Mouse (Mus musculus): Measurements from ENCODE around the gene Atp6v0c. TPM values are rescaled to one million over a fixed set of nuclear protein-coding genes. Genes with fewer than 3 reads are reported as not detected.

The Atp6v0c gene
- polyA plus RNA-seq, 1 experiment from 2014 or later = 564 TPM

DNA sequence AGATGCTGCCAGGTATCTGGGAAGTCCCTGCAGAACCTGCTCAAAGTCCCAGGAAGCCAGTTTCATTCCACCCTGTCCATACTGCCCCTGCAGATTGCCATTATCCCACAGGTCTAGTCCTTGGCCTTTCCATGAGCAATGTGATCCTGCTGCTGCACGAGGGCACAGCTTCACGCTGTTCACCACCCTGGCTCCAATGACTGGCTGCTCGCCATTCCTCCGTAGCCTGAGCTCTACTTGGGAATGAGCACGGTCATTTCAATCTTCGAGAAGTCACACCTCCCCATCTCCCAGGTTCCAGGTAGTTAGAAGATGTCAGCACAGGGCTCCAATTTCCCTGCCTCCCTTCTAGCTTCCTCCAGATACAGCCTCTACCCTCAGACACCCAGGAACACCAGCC lies 12.4 kb downstream of the Atp6v0c start:
- H3K4me1 ChIP-seq (replicated peaks; ENCODE audit: control insufficient read depth, insufficient read depth, low read length) = peaks cover 4% of the 10 kb centered on the region; the same call in 1 of the 2 replicates
- no peak for DNase-seq (ENCODE audit: low spot score)
- H3K4me2 ChIP-seq (ENCODE audit: low read length) = no peak overlapping the region
- peaks cover 19% of the 10 kb centered on the region; the same call in 1 of the 2 replicates for H3K36me3 ChIP-seq (ENCODE audit: control insufficient read depth, insufficient read depth, low read length)
- H3K27ac ChIP-seq (ENCODE audit: low read depth) = no peak overlapping the region
- no peaks in the 10 kb centered on the region for H3K9me3 ChIP-seq (ENCODE audit: control insufficient read depth, low read length)
- no peak overlapping the region for H3K9ac ChIP-seq (ENCODE audit: low read length)
- no peaks in the 10 kb centered on the region for H3K27me3 ChIP-seq (replicated peaks; ENCODE audit: control insufficient read depth, insufficient read depth, low read length)
- 90% methylated on average over 6 of the region's 6 CpGs for WGBS
- ATAC-seq (replicated peaks; ENCODE audit: low FRiP score, low TSS enrichment, low read depth) = no peak
- H3K4me3 ChIP-seq (ENCODE audit: low read depth, low read length) = no peak overlapping the region

DNA sequence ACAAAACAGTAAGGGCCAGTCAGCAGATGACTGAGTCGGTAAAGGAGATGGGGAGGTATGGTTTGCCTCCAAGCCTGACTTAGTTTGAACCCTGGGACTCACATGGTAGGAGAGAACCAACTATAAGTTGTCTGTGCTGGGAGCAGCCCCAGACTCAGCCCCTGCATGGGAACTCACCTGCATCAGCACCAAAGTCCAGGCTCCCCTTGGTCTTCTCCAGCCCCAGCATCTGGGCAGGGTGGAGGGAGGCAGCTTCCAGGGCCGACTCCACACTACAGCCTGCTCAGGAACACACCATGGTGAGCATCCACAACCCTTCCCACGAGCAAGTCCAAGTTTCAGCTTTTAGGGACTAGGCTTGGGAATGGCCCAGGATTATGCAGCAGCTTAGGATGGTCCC lies 13.1 kb downstream of the Atp6v0c start:
- peaks cover 19% of the 10 kb centered on the region; the same call in 1 of the 2 replicates for H3K36me3 ChIP-seq (ENCODE audit: control insufficient read depth, insufficient read depth, low read length)
- no peak overlapping the region for H3K27ac ChIP-seq (ENCODE audit: low read depth)
- peaks cover 6% of the 10 kb centered on the region; the same call in 1 of the 2 replicates for H3K4me1 ChIP-seq (replicated peaks; ENCODE audit: control insufficient read depth, insufficient read depth, low read length)
- DNase-seq (ENCODE audit: low spot score) (no peak), ATAC-seq (replicated peaks; ENCODE audit: low FRiP score, low TSS enrichment, low read depth) (no peak)
- 87% methylated on average over 3 of the region's 3 CpGs for WGBS
- no peaks in the 10 kb centered on the region for H3K27me3 ChIP-seq (replicated peaks; ENCODE audit: control insufficient read depth, insufficient read depth, low read length)
- H3K9me3 ChIP-seq (ENCODE audit: control insufficient read depth, low read length) = no peaks in the 10 kb centered on the region
- no peak overlapping the region for H3K9ac ChIP-seq (ENCODE audit: low read length)
- H3K4me2 ChIP-seq (ENCODE audit: low read length) = no peak overlapping the region
- no peak overlapping the region for H3K4me3 ChIP-seq (ENCODE audit: low read depth, low read length)

DNA sequence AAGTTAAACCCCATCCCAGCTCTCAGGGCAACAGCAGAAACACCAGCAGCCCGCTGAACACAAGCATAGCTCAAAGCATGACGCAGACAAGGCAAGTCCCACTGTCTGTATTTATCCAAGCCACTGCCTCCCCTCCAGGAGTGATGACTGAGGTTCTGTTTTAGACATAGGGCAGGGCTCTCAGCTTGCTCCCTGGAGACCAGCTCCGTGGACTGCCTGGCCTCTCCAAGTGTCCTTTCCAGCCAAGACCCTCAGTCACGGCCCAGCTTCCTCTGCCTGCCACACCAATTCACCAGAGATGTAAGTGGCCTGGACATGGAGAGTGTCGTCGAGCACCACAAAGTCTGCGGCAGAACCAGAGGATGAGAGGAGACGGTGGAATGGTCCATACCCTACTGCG lies 13.8 kb downstream of the Atp6v0c start:
- no peaks in the 10 kb centered on the region for H3K27me3 ChIP-seq (replicated peaks; ENCODE audit: control insufficient read depth, insufficient read depth, low read length)
- no peak overlapping the region for H3K4me3 ChIP-seq (ENCODE audit: low read depth, low read length)
- no peak overlapping the region for H3K4me2 ChIP-seq (ENCODE audit: low read length)
- no peaks in the 10 kb centered on the region for H3K9me3 ChIP-seq (ENCODE audit: control insufficient read depth, low read length)
- H3K9ac ChIP-seq (ENCODE audit: low read length) = no peak overlapping the region
- peaks cover 6% of the 10 kb centered on the region; the same call in 1 of the 2 replicates for H3K4me1 ChIP-seq (replicated peaks; ENCODE audit: control insufficient read depth, insufficient read depth, low read length)
- no peak for DNase-seq (ENCODE audit: low spot score)
- no peak for ATAC-seq (replicated peaks; ENCODE audit: low FRiP score, low TSS enrichment, low read depth)
- H3K27ac ChIP-seq (ENCODE audit: low read depth) = no peak overlapping the region
- WGBS = 90% methylated on average over 9 of the region's 9 CpGs
- peaks cover 19% of the 10 kb centered on the region; the same call in 1 of the 2 replicates for H3K36me3 ChIP-seq (ENCODE audit: control insufficient read depth, insufficient read depth, low read length)

DNA sequence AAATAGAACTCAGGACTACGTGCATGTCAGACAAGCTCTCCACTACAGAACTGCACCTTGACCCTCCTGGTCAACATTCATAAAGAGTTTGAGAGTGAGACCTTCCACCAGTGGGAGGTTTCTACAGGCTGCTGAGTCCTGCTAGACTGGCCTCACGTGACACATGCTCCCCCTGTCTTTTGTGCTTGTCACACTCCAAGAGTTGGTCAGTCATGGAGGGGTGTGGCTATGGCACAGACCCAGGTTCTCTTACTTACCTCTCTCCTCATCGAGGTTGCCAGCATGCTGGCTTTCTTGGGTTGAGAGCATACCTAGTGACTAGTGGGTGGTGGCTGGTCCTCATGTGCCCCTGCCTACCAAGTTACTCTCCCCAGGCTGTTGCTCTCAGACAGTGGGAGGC lies 15.0 kb downstream of the Atp6v0c start:
- Histone ChIP-seq H3K27me3 (replicated peaks; ENCODE audit: control insufficient read depth, insufficient read depth, low read length) (no peaks in the 10 kb centered on the region), H3K4me3 (ENCODE audit: low read depth, low read length) (no peak overlapping the region), H3K9me3 (ENCODE audit: control insufficient read depth, low read length) (no peaks in the 10 kb centered on the region), H3K4me1 (replicated peaks; ENCODE audit: control insufficient read depth, insufficient read depth, low read length) (peaks cover 6% of the 10 kb centered on the region; the same call in 1 of the 2 replicates), H3K36me3 (ENCODE audit: control insufficient read depth, insufficient read depth, low read length) (peaks cover 19% of the 10 kb centered on the region; the same call in 1 of the 2 replicates), H3K27ac (ENCODE audit: low read depth) (no peak overlapping the region), H3K4me2 (ENCODE audit: low read length) (no peak overlapping the region), H3K9ac (ENCODE audit: low read length) (no peak overlapping the region)
- WGBS = 71% methylated on average over 3 of the region's 3 CpGs
- ATAC-seq (replicated peaks; ENCODE audit: low FRiP score, low TSS enrichment, low read depth) (no peak), DNase-seq (ENCODE audit: low spot score) (no peak)

DNA sequence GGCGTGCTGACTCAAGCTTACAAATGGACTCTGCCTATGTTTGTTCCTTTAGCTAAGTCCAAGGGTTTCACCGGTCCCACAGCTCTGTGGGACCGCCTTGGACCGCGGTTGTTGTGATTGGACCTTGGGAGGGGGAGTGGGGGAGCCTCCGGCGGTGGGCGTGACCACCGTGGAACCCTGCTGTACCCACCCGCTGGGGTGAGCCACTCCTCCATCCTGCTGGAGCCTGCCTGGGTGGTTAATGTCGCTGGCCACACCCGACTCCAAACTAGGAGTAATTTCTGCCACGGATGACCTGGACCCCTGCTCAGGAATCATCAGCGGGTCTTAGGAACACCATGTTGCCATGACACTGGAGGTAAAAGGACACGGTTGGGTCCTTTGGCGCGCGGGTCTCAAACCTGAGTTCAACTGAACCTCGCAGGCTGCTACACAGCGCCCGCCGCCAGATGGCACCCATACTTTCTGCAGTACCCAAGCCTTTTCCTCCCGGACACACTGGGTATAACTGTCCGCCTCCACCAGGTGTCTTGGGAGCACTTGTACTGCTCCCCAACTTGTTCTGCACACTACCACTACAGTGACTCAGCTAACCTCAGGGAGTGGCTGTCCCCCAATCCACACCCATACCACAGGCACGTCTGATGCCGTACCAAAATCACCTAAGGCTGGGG lies 17.5 kb downstream of the Atp6v0c start:
- ATAC-seq (replicated peaks; ENCODE audit: low FRiP score, low TSS enrichment, low read depth) (peak; percentile 90), DNase-seq (ENCODE audit: low spot score) (peak; percentile 89)
- Histone ChIP-seq H3K27ac (ENCODE audit: low read depth) (no peak overlapping the region), H3K4me1 (replicated peaks; ENCODE audit: control insufficient read depth, insufficient read depth, low read length) (peaks cover 6% of the 10 kb centered on the region; the same call in 1 of the 2 replicates), H3K9me3 (ENCODE audit: control insufficient read depth, low read length) (no peaks in the 10 kb centered on the region), H3K9ac (ENCODE audit: low read length) (peak overlapping the region; percentile 41), H3K4me3 (ENCODE audit: low read depth, low read length) (peak overlapping the region; percentile 38), H3K4me2 (ENCODE audit: low read length) (peak overlapping the region; percentile 79), H3K27me3 (replicated peaks; ENCODE audit: control insufficient read depth, insufficient read depth, low read length) (no peaks in the 10 kb centered on the region), H3K36me3 (ENCODE audit: control insufficient read depth, insufficient read depth, low read length) (0 out of 2 replicates have a peak, but pooled peaks cover 11% of the 10 kb centered on the region)
- 2% methylated on average over 26 of the region's 26 CpGs for WGBS

DNA sequence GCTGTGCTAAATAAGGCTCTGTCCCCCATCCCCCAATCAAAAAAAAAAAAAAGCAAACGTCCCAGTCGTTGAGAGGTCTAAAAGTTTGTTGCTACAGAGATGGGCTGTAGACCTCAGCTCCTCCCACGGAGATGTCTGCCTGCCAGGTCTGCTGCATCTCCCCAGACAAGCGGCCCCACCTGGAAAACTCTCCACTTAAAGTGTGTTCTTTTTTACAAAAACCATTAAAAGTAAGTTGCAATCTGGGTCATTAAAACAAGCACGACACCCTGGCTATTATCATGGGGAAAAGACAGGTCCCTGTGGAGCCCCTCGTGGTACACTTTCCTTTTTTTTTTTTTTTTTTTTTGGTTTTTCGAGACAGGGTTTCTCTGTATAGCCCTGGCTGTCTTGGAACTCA lies 18.1 kb downstream of the Atp6v0c start:
- Histone ChIP-seq H3K9ac (ENCODE audit: low read length) (peak overlapping the region; percentile 41; the same call in 1 of the 2 replicates), H3K4me3 (ENCODE audit: low read depth, low read length) (peak overlapping the region; percentile 38)
- 14% methylated on average over 7 of the region's 7 CpGs for WGBS

DNA sequence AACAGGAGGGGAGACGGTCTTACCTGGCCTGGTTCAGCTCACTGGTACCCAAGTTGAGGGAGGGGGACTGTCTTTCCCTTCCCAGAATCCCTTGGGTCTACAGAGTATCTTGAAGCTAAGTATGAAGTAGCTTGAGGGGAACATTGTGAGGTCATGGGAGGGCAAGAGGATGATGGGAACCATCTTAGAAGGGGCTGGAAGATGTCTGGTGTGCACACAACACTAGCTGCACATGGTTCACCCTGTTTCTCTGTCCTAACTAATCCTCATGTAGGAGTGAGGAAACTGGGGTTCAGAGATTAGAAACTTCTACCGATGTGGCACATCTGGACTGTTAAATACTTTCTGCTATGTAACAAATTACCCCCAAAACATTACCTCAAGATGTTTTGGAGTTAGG lies 18.7 kb downstream of the Atp6v0c start, which contains the start of gene Pdpk1:
Gene Pdpk1, minus strand, starts transcription at position 101 of the 400 bp plus-strand sequence.
- ATAC-seq (replicated peaks; ENCODE audit: low FRiP score, low TSS enrichment, low read depth) (no peak), DNase-seq (ENCODE audit: low spot score) (no peak)
- Histone ChIP-seq H3K4me2 (ENCODE audit: low read length) (peak within 1 kb of the TSS; percentile 79), H3K27ac (ENCODE audit: low read depth) (no peak within 1 kb of the TSS), H3K4me3 (ENCODE audit: low read depth, low read length) (peak within 1 kb of the TSS; percentile 38), H3K9ac (ENCODE audit: low read length) (peak within 1 kb of the TSS; percentile 41), H3K4me1 (replicated peaks; ENCODE audit: control insufficient read depth, insufficient read depth, low read length) (peaks cover 6% of the 10 kb centered on the region; the same call in 1 of the 2 replicates), H3K27me3 (replicated peaks; ENCODE audit: control insufficient read depth, insufficient read depth, low read length) (no peaks in the 10 kb centered on the region), H3K9me3 (ENCODE audit: control insufficient read depth, low read length) (no peaks in the 10 kb centered on the region), H3K36me3 (ENCODE audit: control insufficient read depth, insufficient read depth, low read length) (0 out of 2 replicates have a peak, but pooled peaks cover under 1% of the 10 kb centered on the region)
- 87% methylated on average over 2 of the region's 2 CpGs for WGBS

More for the DNA sequence above, 18.1 kb downstream of the Atp6v0c start:
- Histone ChIP-seq H3K4me2 (ENCODE audit: low read length) (peak overlapping the region; percentile 79), H3K36me3 (ENCODE audit: control insufficient read depth, insufficient read depth, low read length) (0 out of 2 replicates have a peak, but pooled peaks cover 6% of the 10 kb centered on the region), H3K27ac (ENCODE audit: low read depth) (no peak overlapping the region), H3K27me3 (replicated peaks; ENCODE audit: control insufficient read depth, insufficient read depth, low read length) (no peaks in the 10 kb centered on the region), H3K9me3 (ENCODE audit: control insufficient read depth, low read length) (no peaks in the 10 kb centered on the region), H3K4me1 (replicated peaks; ENCODE audit: control insufficient read depth, insufficient read depth, low read length) (peaks cover 6% of the 10 kb centered on the region; the same call in 1 of the 2 replicates)
- 0 out of 2 replicates have a peak, but pooled peaks have one; percentile 1 for ATAC-seq (replicated peaks; ENCODE audit: low FRiP score, low TSS enrichment, low read depth)
- DNase-seq (ENCODE audit: low spot score) = no peak

DNA sequence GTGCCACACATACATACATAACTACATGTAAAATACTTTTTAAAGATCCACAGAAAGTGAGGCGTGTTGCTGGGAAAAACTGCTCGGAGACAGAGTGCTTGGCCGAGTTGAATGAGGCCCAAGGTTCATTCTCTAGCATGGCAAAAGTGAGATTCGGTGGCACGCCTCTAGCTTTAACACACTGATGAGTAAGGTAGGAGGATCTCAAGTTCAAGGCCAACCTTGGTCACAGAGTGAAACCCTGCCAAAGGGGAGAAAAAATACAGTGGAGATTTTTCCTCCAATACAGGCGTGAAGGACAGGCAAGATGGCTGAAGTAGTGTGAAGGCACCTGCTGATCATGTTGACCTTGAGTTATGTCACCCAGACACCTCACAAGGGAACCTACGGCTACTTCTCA lies 20.1 kb downstream of the Atp6v0c start:
- ATAC-seq (replicated peaks; ENCODE audit: low FRiP score, low TSS enrichment, low read depth) (no peak), DNase-seq (ENCODE audit: low spot score) (no peak)
- no peak overlapping the region for H3K4me2 ChIP-seq (ENCODE audit: low read length)
- WGBS = 88% methylated on average over 7 of the region's 7 CpGs
- no peak overlapping the region for H3K9ac ChIP-seq (ENCODE audit: low read length)
- no peaks in the 10 kb centered on the region for H3K9me3 ChIP-seq (ENCODE audit: control insufficient read depth, low read length)
- no peaks in the 10 kb centered on the region for H3K27me3 ChIP-seq (replicated peaks; ENCODE audit: control insufficient read depth, insufficient read depth, low read length)
- peaks cover 6% of the 10 kb centered on the region; the same call in 1 of the 2 replicates for H3K4me1 ChIP-seq (replicated peaks; ENCODE audit: control insufficient read depth, insufficient read depth, low read length)
- H3K27ac ChIP-seq (ENCODE audit: low read depth) = no peak overlapping the region
- no peak overlapping the region for H3K4me3 ChIP-seq (ENCODE audit: low read depth, low read length)
- no peaks in the 10 kb centered on the region for H3K36me3 ChIP-seq (ENCODE audit: control insufficient read depth, insufficient read depth, low read length)

Measured in intestine, embryonic 14.5 days (tissue).